Mouse (Mus musculus): ENCODE measurements around the gene Slfn8. TPM values are rescaled to one million over a fixed set of nuclear protein-coding genes. Genes with fewer than 3 reads are reported as not detected.
"Not testable (repeated sequence)": the region's sequence is repeated elsewhere in the genome, so short reads cannot be mapped to it uniquely, and the experiment has no call there.

Slfn8 gene
- total RNA-seq, 2 experiments from 2014 or later: 0.22 to 0.46 TPM

DNA sequence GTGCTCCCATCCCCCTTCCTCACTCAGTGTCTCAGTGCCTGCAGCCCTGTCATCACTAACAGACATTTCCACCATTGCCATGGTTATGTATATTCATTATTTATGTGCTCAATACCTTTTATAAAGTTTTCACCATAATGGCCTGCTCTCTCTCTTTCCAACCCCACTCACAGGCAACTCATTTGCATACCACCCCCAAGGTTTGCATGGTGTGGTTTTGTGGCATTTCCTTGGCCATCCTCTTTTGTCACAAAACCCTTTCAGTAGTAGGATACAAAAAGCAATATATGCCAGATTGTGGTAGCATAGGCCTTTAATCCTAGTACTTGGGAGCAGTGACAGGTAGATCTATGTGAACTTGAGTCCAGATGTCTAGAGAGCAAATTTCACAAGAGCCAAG is 4.5 kb downstream of the Slfn8 start:
- intact Hi-C loops (cut with DNase I): no loop called here
- DNase-seq: no peak

DNA sequence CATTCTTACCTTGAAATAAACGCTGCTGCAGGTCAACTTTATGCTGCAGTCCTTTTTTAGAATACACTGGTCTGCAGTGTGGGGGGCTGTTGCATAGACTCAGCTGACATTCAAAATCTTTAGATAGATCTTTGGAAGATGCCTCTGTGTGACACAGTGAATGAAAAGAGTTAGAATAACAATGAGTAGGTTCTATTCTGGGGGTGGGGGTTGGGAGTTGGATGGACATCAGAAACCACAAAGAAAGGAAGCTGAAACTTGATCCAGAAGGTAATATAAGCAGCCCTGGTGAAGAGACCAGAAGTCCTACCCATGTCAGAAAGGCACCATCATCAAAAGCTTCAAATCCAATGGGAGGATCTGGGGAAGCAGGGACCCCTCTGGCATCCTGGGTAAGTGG is 7.3 kb downstream of the Slfn8 start:
- DNase-seq: no peak
- intact Hi-C loops (cut with DNase I): no loop called here

DNA sequence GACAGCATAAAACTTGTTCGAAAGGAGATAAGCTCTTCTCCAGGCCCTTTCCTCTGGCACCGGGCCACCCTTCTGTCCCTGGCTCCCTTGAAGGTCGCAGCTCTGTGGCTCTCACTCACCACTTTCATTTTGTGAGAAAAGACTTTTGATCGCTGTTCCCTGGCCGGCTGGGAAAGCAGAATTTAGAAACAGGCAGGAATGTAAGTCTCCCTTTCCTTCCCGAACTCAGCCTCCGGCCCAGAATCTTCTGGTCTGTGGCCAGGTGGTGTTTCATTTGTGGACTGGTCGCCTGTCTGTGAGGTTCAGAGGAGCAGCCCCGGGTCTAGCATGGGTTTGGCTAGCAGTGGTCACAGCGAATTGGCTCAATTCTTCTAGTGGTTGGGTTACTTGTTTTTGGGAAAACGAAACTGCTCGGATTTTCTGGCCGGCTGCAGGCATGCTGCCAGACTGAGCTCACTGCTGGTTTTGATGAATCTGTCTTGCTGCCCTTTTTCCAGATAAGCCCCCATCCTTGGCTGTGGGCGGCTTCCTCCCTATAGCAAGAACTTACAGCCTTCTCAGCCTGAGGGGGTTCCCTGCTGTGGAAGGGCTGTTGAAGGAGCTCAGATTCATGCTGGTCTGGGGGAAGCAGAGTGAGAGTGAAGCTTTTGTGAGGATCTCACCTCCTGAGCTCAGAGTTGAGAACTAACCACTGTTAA is 29.0 kb downstream of the Slfn8 start, which contains the start of gene Slfn9:
Gene Slfn9, minus strand, starts transcription at position 362 of the 698 bp plus-strand sequence.
- intact Hi-C loops (cut with DNase I): no loop called here

DNA sequence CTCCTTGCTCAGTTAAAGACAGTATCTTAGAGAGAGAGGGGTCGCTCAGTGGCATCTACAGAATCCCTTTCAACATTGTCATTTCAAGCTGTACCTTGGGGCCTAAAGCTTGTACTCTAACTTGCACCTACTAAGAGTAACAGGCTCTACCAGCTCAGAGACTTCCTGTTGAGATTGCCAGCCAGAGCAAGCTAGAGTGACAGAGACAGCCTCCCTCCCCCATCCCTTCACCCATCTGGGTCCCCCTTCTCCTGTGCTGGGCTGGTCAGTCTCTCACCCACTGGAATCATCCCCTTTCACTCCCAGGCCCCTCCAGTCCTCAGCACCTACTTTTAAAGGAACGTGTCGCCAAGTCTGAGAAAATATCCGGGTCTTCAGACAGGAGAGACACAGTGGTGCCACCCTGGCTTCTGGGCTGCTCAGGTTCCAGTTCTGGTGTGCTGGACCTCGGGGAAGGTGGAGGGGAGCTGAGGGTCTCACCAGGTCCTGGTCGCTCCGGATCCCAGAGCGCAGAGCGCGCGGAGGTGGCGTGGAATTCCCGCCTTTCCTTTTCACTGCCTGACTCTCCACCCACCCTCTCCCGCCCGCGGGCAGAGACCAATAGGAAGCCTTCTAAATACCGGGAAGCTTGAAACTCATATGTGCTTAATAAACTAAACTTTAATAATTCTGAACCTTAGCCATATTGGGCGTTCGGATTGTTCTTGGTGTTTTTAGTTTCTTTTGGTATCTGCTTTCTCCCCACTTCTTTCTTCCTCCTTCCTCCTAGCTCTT is 29.8 kb downstream of the Slfn8 start:
- peak; percentile 37 to 42 for DNase-seq
- intact Hi-C loops (cut with DNase I): not testable (repeated sequence)

More for the DNA sequence above, 29.0 kb downstream of the Slfn8 start, which contains the start of gene Slfn9:
- DNase-seq: peak; percentile 64 to 67

DNA sequence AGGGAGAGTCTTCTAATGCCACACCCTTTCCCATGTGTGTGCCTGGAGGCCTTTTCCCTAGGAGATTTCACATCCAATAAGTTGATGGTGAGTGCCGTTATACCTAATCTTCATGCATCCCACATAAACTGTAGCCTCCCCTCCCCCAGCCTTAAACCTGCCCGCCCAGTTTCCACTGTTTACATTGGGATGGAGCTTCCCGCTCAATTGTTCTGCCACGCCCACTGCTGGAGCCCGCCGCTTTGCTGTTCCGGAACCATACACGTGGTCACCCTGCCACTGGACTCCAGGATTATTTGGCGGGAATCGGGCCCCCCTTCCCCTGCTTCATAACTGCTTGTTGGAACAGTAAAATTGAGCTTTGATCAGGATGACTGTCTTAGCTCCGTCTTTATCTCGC is 31.3 kb downstream of the Slfn8 start:
- intact Hi-C loops (cut with DNase I): no loop called here
- DNase-seq: no peak

DNA sequence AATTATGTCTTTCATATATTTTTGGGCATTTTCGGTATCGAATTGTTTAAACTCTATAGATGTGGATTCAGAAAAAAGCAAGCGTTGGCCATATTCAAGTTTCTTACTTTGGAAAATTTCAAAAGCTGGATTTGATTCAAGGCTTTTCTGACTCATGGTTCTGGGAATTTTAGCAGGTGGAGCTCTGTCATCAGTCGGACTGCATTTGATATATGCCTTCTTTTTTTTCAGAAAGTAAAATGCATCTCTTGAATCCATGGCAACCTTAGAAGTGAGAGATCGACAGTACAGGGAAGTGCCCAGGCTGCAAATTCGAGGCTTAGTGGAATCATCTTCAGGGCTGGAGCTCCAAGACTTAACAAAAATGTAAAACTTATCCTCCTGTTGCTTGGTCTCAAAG is 33.0 kb downstream of the Slfn8 start:
- no peak for DNase-seq
- intact Hi-C loops (cut with DNase I): no loop called here

DNA sequence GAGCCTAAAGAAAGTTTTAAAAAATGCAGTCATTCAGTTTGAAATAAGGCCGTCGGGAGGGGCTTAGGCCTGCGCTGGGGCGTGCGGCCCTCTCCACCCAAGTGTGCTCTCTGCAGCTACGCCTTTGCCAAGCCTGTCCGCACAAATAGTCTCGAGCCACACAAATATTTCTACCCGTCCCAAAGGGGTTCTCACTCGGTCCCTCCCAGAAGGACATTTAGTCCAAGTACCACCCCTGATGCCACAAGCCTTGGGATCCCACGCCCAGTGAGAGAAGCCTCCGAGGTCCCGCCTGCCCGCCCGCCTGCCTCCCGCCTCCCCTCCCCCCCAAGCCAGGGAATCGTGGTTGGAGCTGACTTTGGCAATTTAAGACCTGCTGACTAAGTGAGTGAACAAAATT is 37.4 kb downstream of the Slfn8 start:
- DNase-seq: no peak
- intact Hi-C loops (cut with DNase I): no loop called here

DNA sequence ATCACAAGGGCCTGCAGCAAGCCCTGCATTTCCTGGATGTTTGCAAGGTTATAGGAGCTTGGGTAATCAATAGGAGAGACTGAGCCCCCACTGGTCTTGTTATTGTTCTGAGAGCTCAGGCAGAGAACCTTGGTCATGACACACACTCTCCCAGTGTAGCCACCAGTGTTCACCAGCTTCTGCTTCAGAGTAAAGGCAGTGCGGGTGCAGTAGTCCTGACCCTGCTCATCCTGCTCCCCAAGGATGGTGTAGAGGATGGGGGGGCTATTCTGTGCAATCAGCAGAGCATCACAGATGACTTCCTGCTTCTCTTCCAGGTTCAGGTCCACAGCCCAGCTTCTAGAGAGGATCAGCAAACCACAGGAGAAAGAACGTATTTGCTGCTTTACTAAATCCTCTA is 38.2 kb downstream of the Slfn8 start:
- DNase-seq: not testable (repeated sequence)
- intact Hi-C loops (cut with DNase I): loop anchor here (1.0 kb wide), 1 partner anchor 47 kb away; no protein-coding TSS in a partner anchor

DNA sequence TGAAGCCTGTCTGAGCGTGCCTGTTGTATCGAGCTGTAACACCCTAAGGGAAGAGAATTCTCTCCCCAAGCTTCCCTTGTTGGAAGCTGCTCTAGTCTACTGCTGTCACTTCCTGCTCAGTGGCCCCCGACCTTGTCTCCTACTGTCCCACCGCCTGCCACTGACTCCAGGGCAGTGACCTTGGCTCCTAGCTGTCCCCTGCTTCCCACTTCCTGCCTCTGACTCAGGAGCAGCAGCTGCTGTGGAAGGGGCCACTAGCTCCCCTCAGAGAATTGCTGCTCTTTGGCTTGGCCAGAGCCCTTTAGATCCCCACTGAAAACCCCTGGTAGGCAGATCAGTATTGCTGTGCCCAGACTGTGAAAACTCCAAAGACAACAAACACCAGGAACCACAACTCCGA is 46.7 kb downstream of the Slfn8 start:
- intact Hi-C loops (cut with DNase I): loop anchor here (5.0 kb wide), 1 partner anchor 68 kb away; no protein-coding TSS in a partner anchor
- peak in 1 of 2 experiments; percentile 20 for DNase-seq

DNA sequence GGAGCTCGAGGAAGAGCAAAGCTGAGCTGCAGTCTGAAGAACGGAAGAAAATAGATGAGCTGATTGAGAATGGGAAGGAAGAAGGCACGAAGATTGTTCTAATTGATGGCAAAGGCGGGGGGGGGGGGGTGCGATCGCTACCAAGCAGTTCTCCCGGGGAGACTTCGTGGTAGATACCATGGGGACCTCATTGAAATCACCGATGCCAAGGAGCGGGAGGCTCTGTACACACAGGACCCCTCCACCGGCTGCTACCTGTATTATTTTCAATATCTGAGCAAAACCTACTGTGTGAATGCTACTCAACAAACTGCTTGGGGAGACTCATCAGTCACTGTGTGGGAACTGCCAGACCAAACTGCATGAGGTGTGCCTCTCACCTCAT is 49.0 kb downstream of the Slfn8 start:
- no peak for DNase-seq
- intact Hi-C loops (cut with DNase I): loop anchor here (5.0 kb wide), 1 partner anchor 71 kb away; no protein-coding TSS in a partner anchor

DNA sequence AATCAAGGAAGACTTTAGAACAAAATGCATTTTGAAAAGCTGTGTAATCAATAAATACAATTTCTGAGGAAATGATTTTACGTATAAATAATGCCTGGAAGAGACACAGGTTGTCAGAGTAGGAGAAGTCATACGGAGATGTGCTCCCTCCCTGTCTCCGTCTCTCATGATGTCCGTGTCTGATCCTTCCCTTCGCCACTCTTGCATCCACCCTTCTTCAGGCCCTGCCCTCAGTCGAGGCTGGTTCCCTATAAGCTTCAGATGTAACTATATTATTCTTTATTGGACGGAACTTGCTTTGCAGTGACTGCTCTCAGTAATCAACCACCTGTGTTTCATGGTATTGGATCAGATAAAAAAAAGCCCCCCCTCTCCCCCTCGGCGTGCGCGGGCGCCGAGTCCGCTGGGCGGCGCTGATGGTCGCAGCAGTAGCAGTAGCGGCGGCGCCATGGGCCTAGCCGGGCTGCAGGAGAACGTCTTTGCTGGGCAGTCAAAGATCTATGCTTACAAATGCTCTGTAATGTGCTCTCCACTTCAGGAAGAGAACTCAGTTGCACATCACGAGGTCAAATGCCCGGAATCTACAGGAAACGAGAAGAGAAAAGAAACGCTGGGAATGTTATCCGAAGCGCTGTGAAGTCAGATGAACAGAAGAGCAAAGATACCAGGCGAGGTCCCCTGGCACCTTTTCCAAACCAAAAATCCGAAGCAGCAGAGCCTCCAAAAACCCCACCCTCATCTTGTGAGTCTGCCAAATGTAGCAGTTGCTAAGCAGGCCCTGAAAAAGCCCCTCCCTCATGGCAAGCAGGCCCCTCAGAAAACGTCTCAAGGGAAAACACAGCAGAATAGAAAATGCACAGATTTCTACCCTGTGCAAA is 49.7 kb downstream of the Slfn8 start:
- peak; percentile 62 to 64 for DNase-seq
- intact Hi-C loops (cut with DNase I): loop anchor here (5.0 kb wide), 1 partner anchor 71 kb away; no protein-coding TSS in a partner anchor

DNA sequence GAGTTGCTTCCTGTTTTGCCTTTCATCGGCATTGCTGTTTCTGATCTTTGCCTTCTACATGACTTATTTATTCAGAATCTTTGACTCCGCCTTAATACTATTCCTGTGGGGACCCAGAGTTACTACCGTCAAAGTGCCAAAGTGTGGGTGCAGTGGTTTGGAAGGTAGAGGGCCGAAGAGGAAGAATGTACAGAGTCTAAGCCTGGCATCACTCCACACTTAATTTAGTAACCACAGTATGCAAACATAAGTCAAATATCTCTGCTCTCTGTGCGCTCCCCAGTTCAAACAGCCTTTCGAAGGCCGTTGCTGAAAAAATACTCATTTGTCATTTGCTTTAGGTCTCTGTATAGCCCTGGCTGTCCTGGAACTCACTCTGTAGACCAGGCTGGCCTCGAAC is 58.4 kb downstream of the Slfn8 start:
- DNase-seq: no peak
- intact Hi-C loops (cut with DNase I): no loop called here

DNA sequence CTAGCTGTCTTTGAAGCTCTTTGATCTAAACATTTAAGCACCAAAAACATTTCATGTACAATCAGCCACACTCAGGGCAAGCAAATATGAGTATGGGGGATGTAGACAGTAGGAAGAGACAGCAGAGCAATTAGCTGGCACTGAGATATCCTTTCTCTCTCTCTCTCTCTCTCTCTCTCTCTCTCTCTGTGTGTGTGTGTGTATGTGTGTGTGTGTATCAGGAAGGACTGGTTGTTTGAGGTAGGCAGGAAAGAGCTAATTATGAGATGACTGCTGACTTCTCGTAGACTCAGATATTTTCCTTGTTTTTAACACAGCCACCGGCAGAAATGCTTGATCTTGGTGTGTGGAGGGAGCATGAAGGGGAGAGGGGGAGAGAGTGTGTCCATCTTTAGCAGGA is 58.9 kb downstream of the Slfn8 start:
- DNase-seq: no peak
- intact Hi-C loops (cut with DNase I): no loop called here

DNA sequence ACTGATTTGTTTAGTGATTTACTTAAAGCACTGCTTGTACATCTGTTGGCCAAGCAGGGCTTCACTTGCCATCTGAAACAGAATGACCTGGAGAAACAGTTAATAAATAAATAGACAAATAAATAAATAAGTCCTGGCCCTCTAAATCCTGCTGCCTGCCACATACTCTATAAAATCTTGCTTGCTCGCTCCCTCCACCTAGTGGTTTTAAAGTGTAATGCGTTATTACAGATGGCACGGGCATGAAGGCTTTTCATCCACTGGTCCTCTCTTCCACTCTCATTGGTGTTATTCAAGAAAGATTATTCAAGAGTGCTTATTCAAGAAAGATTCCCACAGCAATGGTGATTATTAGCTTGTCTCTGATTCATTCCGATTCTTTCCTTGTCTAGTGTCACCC is 61.0 kb downstream of the Slfn8 start:
- peak; percentile 29 to 60 for DNase-seq
- intact Hi-C loops (cut with DNase I): loop anchor here (1.0 kb wide), 1 partner anchor 44 kb away; no protein-coding TSS in a partner anchor

DNA sequence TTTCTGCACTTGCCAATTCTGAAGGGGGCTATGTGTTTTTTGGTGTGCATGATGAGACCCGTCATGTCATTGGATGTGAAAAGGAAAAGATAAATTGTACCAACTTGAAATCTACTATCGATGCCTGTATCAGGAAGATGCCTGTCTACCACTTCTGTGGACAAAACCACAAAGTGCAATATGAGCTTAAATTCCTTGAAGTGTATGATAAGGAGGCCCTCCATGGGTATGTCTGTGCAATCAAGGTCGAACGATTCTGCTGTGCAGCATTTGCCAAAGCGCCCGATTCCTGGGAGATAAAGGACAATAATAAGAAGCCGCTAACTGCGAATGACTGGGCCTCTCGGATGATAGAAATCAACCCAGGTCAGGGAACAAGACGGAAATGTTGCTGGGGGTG is 63.7 kb downstream of the Slfn8 start:
- intact Hi-C loops (cut with DNase I): no loop called here
- DNase-seq: no peak

DNA sequence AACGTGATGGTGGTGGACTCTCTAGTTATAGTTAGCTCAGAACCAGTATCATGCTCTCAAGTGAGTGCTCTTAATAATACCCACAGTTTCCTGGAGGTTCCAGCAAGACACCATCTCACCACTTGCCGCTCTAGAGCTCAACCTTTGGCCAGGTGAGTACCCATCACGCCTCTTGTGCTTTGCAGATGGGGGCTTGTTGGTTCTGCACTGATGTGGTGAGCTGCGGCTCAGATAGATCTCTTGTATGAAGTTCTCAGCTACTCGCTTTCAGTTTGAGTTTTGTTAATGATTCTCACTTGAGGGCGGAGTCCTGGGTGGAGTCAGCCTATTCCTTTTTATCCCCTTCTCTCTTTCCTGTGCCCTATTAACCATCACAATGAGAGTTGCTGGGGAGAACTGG is 66.0 kb downstream of the Slfn8 start:
- intact Hi-C loops (cut with DNase I): no loop called here
- DNase-seq: no peak

DNA sequence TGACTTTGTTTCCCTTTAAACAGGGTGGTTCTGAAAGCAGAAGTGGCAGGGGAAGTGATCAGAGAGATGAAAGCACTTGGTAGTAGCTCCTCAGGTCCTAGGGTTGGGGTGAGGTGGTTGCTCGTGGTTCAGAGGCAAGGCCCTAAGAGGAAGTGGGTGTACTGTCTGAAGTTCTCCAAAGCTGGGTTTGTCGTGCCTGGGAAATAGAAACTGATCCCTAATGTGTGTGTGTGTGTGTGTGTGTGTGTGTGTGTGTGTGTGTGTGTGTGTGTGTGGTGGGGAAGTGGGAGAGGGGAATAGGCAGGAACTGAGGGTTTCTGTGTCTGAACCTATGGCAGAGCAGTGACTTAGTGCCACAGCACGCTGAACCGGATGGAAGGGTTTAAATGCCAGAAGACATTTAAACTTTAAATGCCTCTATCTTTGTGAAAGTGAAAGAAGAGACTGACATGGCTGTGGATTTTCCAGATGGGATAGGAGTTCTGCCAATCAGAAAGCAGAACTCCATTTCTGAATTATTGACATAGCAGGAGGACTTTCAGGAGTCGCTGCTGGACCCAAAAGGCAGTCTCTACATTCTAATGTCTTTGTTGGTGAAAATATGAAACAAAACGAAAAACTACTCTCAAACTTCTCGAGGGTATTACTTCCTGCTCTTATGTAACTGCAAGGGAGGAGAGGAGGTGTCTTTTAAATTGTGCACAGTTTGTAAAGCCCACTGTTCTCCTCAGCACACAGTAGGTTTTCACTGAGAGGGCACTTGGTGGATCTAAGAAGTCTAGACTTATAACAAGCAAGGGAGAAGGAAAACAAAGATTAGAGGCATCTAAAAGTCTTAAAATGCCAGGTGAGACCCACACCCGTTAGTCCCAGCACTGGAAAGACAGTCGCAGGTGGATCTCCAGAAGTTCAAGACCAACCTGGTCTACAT is 67.7 kb downstream of the Slfn8 start:
- intact Hi-C loops (cut with DNase I): no loop called here
- peak in 1 of 2 experiments; percentile 29 for DNase-seq
